Mouse (Mus musculus): Measurements from ENCODE around the gene Rnf5. TPM values are rescaled to one million over a fixed set of nuclear protein-coding genes. Genes with fewer than 3 reads are reported as not detected.

The Rnf5 gene
- total RNA-seq, 2 experiments from 2014 or later: 81.0 to 85.5 TPM

GRCm38 (mm10) chr17:34607997-34608396 is 4.5 kb upstream of the Rnf5 start:
- DNase-seq (ENCODE audit: extremely low spot score in 1 of 2, low spot score in 1 of 2): no peak

- no peak for DNase-seq (ENCODE audit: extremely low spot score in 1 of 2, low spot score in 1 of 2)
Observed at GRCm38 (mm10) chr17:34606186-34607039, 2.9 kb upstream of the Rnf5 start.

GRCm38 (mm10) chr17:34605609-34606008 is 2.1 kb upstream of the Rnf5 start:
- DNase-seq (ENCODE audit: extremely low spot score in 1 of 2, low spot score in 1 of 2): peak; percentile 93 to 97

- no peak for DNase-seq (ENCODE audit: extremely low spot score in 1 of 2, low spot score in 1 of 2)
Observed at GRCm38 (mm10) chr17:34604511-34605237, 1.2 kb upstream of the Rnf5 start.

- peak; percentile 86 to 88 for DNase-seq (ENCODE audit: extremely low spot score in 1 of 2, low spot score in 1 of 2)
Observed at GRCm38 (mm10) chr17:34604061-34604508, 595 bp upstream of the Rnf5 start, which contains the start of gene Agpat1. Gene Agpat1, plus strand, starts transcription at chr17:34604262.

GRCm38 (mm10) chr17:34601796-34602195 is 1.7 kb downstream of the Rnf5 start:
- no peak for DNase-seq (ENCODE audit: extremely low spot score in 1 of 2, low spot score in 1 of 2)

GRCm38 (mm10) chr17:34599891-34600290 is 3.6 kb downstream of the Rnf5 start:
- no peak for DNase-seq (ENCODE audit: extremely low spot score in 1 of 2, low spot score in 1 of 2)

GRCm38 (mm10) chr17:34597566-34598095 is 5.9 kb downstream of the Rnf5 start, which contains the start of gene Ager:
Gene Ager, plus strand, starts transcription at chr17:34597862.
- no peak for DNase-seq (ENCODE audit: extremely low spot score in 1 of 2, low spot score in 1 of 2)

- DNase-seq (ENCODE audit: extremely low spot score in 1 of 2, low spot score in 1 of 2): no peak
Observed at GRCm38 (mm10) chr17:34596098-34596497, 7.4 kb downstream of the Rnf5 start.

GRCm38 (mm10) chr17:34593752-34594525 is 9.6 kb downstream of the Rnf5 start:
- DNase-seq (ENCODE audit: extremely low spot score in 1 of 2, low spot score in 1 of 2): no peak

GRCm38 (mm10) chr17:34592581-34593549 is 10.6 kb downstream of the Rnf5 start:
- no peak for DNase-seq (ENCODE audit: extremely low spot score in 1 of 2, low spot score in 1 of 2)

GRCm38 (mm10) chr17:34591994-34592375 is 11.5 kb downstream of the Rnf5 start:
- peak; percentile 69 to 83 for DNase-seq (ENCODE audit: extremely low spot score in 1 of 2, low spot score in 1 of 2)

- no peak for DNase-seq (ENCODE audit: extremely low spot score in 1 of 2, low spot score in 1 of 2)
Observed at GRCm38 (mm10) chr17:34591029-34591993, 12.2 kb downstream of the Rnf5 start, which contains the start of gene Pbx2. Gene Pbx2, plus strand, starts transcription at chr17:34591266.

- no peak for DNase-seq (ENCODE audit: extremely low spot score in 1 of 2, low spot score in 1 of 2)
Observed at GRCm38 (mm10) chr17:34590154-34590987, 13.1 kb downstream of the Rnf5 start.

- no peak for DNase-seq (ENCODE audit: extremely low spot score in 1 of 2, low spot score in 1 of 2)
Observed at GRCm38 (mm10) chr17:34589681-34590101, 13.8 kb downstream of the Rnf5 start, which contains the start of gene Gpsm3. Gene Gpsm3, plus strand, starts transcription at chr17:34589806.

- no peak for DNase-seq (ENCODE audit: extremely low spot score in 1 of 2, low spot score in 1 of 2)
Observed at GRCm38 (mm10) chr17:34589206-34589605, 14.3 kb downstream of the Rnf5 start.

GRCm38 (mm10) chr17:34588767-34589166 is 14.7 kb downstream of the Rnf5 start:
- no peak for DNase-seq (ENCODE audit: extremely low spot score in 1 of 2, low spot score in 1 of 2)
